Mouse (Mus musculus): ENCODE data around the gene Dagla.

Dagla gene

GRCm38 (mm10) chr19:10304810-10305544 lies at the start of gene Dagla:
Gene Dagla (minus strand): TSS chr19:10304877.
- DNase-seq (ENCODE audit: low spot score), result peak; percentile 74

GRCm38 (mm10) chr19:10352218-10352617 lies 47.5 kb upstream of the Dagla start:
- no peak for DNase-seq (ENCODE audit: low spot score)

- DNase-seq (ENCODE audit: low spot score), result no peak
These were observed 43.1 kb upstream of the Dagla start for GRCm38 (mm10) chr19:10347628-10348273.

GRCm38 (mm10) chr19:10345696-10346095 lies 41.0 kb upstream of the Dagla start:
- DNase-seq (ENCODE audit: low spot score), result no peak

GRCm38 (mm10) chr19:10343866-10344265 lies 39.2 kb upstream of the Dagla start:
- no peak for DNase-seq (ENCODE audit: low spot score)

GRCm38 (mm10) chr19:10341817-10342439 lies 37.3 kb upstream of the Dagla start:
- DNase-seq (ENCODE audit: low spot score), result peak; percentile 69

GRCm38 (mm10) chr19:10341152-10341551 lies 36.5 kb upstream of the Dagla start:
- peak; percentile 80 for DNase-seq (ENCODE audit: low spot score)

- no peak for DNase-seq (ENCODE audit: low spot score)
These were observed 36.0 kb upstream of the Dagla start for GRCm38 (mm10) chr19:10340661-10341060.

- no peak for DNase-seq (ENCODE audit: low spot score)
These were observed 34.6 kb upstream of the Dagla start for GRCm38 (mm10) chr19:10339271-10339670.

- no peak for DNase-seq (ENCODE audit: low spot score)
These were observed 34.0 kb upstream of the Dagla start for GRCm38 (mm10) chr19:10338724-10339123.

GRCm38 (mm10) chr19:10334467-10334866 lies 29.8 kb upstream of the Dagla start:
- no peak for DNase-seq (ENCODE audit: low spot score)

GRCm38 (mm10) chr19:10333545-10334252 lies 29.0 kb upstream of the Dagla start:
- peak; percentile 73 for DNase-seq (ENCODE audit: low spot score)

- peak; percentile 73 for DNase-seq (ENCODE audit: low spot score)
These were observed 27.0 kb upstream of the Dagla start for GRCm38 (mm10) chr19:10331706-10332105.

- DNase-seq (ENCODE audit: low spot score), result no peak
These were observed 24.4 kb upstream of the Dagla start for GRCm38 (mm10) chr19:10329033-10329432.

GRCm38 (mm10) chr19:10326609-10327008 lies 21.9 kb upstream of the Dagla start:
- DNase-seq (ENCODE audit: low spot score), result no peak

GRCm38 (mm10) chr19:10323860-10324259 lies 19.2 kb upstream of the Dagla start:
- no peak for DNase-seq (ENCODE audit: low spot score)

- peak; percentile 60 for DNase-seq (ENCODE audit: low spot score)
These were observed 18.7 kb upstream of the Dagla start for GRCm38 (mm10) chr19:10323362-10323837.

- DNase-seq (ENCODE audit: low spot score), result no peak
These were observed 13.1 kb upstream of the Dagla start for GRCm38 (mm10) chr19:10317795-10318194.

GRCm38 (mm10) chr19:10317358-10317757 lies 12.7 kb upstream of the Dagla start:
- DNase-seq (ENCODE audit: low spot score), result no peak

- no peak for DNase-seq (ENCODE audit: low spot score)
These were observed 12.3 kb upstream of the Dagla start for GRCm38 (mm10) chr19:10316956-10317355.

- DNase-seq (ENCODE audit: low spot score), result no peak
These were observed 7.4 kb upstream of the Dagla start for GRCm38 (mm10) chr19:10312072-10312471.

- DNase-seq (ENCODE audit: low spot score), result no peak
These were observed 4.3 kb upstream of the Dagla start for GRCm38 (mm10) chr19:10308990-10309389.
